Mouse (Mus musculus) brain, embryonic 14.5 days (tissue): ENCODE data around the gene Rfxank.

Experiments
- CTCF ChIP-seq: fragments of 200-500 bp; IDR thresholded peaks from 2 replicates; pipeline ENCODE4 v1.5.1; 2012; ENCODE audit warnings: inconsistent platforms, mild to moderate bottlenecking, moderate library complexity, borderline replicate concordance; ENCODE audit not compliant: insufficient read depth, insufficient read length; ENCODE audit errors: extremely low read depth
- POLR2A ChIP-seq: fragments of 200-500 bp; IDR thresholded peaks from 2 replicates; pipeline ENCODE4 v1.6.1; 2012; ENCODE audit warnings: mild to moderate bottlenecking, inconsistent platforms, borderline replicate concordance; ENCODE audit not compliant: poor library complexity, insufficient read depth, insufficient read length, severe bottlenecking; ENCODE audit errors: extremely low read depth

DNA sequence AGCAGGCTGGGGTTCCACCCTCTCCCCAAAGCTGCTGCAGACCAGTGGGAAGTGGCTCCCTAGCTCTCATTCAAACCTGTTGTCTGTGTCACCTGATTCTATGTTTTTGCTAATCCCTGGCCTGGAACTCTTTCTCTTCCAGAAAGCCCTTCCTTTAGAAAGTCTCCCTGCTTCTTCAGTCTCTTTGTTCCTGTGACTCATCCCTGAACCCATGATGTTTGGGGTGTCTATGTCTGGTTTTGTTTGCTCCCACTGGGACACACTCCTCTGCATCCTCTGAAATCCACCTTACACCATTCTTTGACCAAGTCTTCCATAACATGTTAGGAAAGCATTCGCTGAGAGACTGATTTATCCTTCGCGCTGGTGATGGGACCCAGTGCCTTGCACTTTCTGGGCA, 8.9 kb downstream of the Rfxank start:
- TF ChIP-seq POLR2A = no peak
- TF ChIP-seq CTCF = no peak
